Mouse (Mus musculus) cortical plate, adult 2 months (tissue): ENCODE results near the gene Arhgdia.

Experiments
- CTCF ChIP-seq: fragments of 200-500 bp; IDR thresholded peaks from 2 replicates; pipeline ENCODE4 v1.5.1; 2011; ENCODE audit warnings: mild to moderate bottlenecking, control low read depth, low read length; ENCODE audit not compliant: insufficient read depth; ENCODE audit errors: extremely low read depth
- POLR2A ChIP-seq: fragments of 200-500 bp; IDR thresholded peaks from 2 replicates; pipeline ENCODE4 v1.6.1; 2011; ENCODE audit warnings: mild to moderate bottlenecking, low read length, control low read depth; ENCODE audit not compliant: insufficient read depth; ENCODE audit errors: extremely low read depth

- TF ChIP-seq CTCF (no peak), POLR2A (peak; percentile 49; the same call in 1 of the 2 replicates)
Measured at GRCm38 (mm10) chr11:120598283-120598989, 17.0 kb upstream of the Arhgdia start, which contains the start of the genes Alyref and Anapc11.
